In genomic region chr11:118570164-118570563, GRCm38 (mm10) we compare ENCODE assay signal across 10 mouse cellular contexts.
A peak's percentile ranks its signal among the peaks of the same experiment; 100 is the strongest.
DNase-seq lines count a peak whose midpoint lies in the region; ATAC-seq and TF ChIP-seq lines count a peak whose summit lies in the region.
"Had no signal": no experiment of that assay in that cellular context is flagged by ENCODE, and none has a peak within 500 bp of the region (broad histone marks: within the 10 kb centered on the region; RNA-seq: fewer than 3 reads in every experiment).

No protein-coding gene starts in this region.

- H3K36me3 ChIP-seq in embryonic facial prominence, embryonic 15.5 days = no peaks in the 10 kb centered on the region
- no peaks in the 10 kb centered on the region for H3K36me3 ChIP-seq in hindbrain, postnatal 0 days (ENCODE audit: insufficient read depth, low read length)
- H3K36me3 ChIP-seq in neural tube, embryonic 14.5 days (ENCODE audit: control insufficient read depth, insufficient read depth, low read length) = no peaks in the 10 kb centered on the region
- H3K36me3 ChIP-seq: liver, embryonic 15.5 days had no signal

- intact Hi-C loops in left cerebral cortex, postnatal 36 days (cut with DNase I) = loop anchor here (5.0 kb wide), 1 partner anchor 42 kb away; no protein-coding TSS in a partner anchor

- peaks cover 13% of the 10 kb centered on the region for H3K4me1 ChIP-seq in embryonic facial prominence, embryonic 15.5 days
- H3K4me1 ChIP-seq in hindbrain, postnatal 0 days (ENCODE audit: insufficient read depth, low read length) = peaks cover 5% of the 10 kb centered on the region; the same call in 1 of the 2 replicates
- H3K4me1 ChIP-seq in neural tube, embryonic 14.5 days (ENCODE audit: control insufficient read depth, insufficient read depth, low read length) = peaks cover 26% of the 10 kb centered on the region
- H3K4me1 ChIP-seq: liver, embryonic 15.5 days had no signal

- no peak overlapping the region for H3K27ac ChIP-seq in embryonic facial prominence, embryonic 15.5 days (replicated peaks)
- no peak overlapping the region; the same call in 1 of the 2 replicates for H3K27ac ChIP-seq in hindbrain, postnatal 0 days
- H3K27ac ChIP-seq in neural tube, embryonic 14.5 days (ENCODE audit: low read depth, low read length) = peak overlapping the region; percentile 35
- H3K27ac ChIP-seq: liver, embryonic 15.5 days had no signal

- peak; percentile 33 to 60 for DNase-seq in left cerebral cortex, postnatal 36 days (ENCODE audit: low spot score in 2 of 2)
- no peak for DNase-seq in left cerebral cortex, adult 8-10 months (ENCODE audit: low spot score in 2 of 2)
- no peak for DNase-seq in hindbrain, postnatal 0 days (ENCODE audit: low spot score)
- no peak for DNase-seq in ovary, adult 18-20 months (ENCODE audit: low spot score)
- no peak for DNase-seq in Muller cell, postnatal 12 days (ENCODE audit: inconsistent ontology term)
- DNase-seq in cerebellum, postnatal 14 days = no peak
- DNase-seq: thymus, postnatal 25 days had no signal

- peaks cover 87% of the 10 kb centered on the region for H3K27me3 ChIP-seq in embryonic facial prominence, embryonic 15.5 days
- peaks cover 27% of the 10 kb centered on the region for H3K27me3 ChIP-seq in hindbrain, postnatal 0 days (ENCODE audit: insufficient read depth, low read length)
- H3K27me3 ChIP-seq in neural tube, embryonic 14.5 days (ENCODE audit: control insufficient read depth, insufficient read depth, low read length) = peaks cover 22% of the 10 kb centered on the region

- WGBS in embryonic facial prominence, embryonic 15.5 days = 1% methylated on average over 27 of the region's 27 CpGs
- WGBS in hindbrain, postnatal 0 days = 2% methylated on average over 26 of the region's 27 CpGs
- under 1% methylated on average over 18 of the region's 27 CpGs for WGBS in neural tube, embryonic 14.5 days

- peak overlapping the region; percentile 25 for H3K4me3 ChIP-seq in embryonic facial prominence, embryonic 15.5 days (replicated peaks)
- peak overlapping the region; percentile 50 for H3K4me3 ChIP-seq in hindbrain, postnatal 0 days (ENCODE audit: low read length)
- H3K4me3 ChIP-seq in neural tube, embryonic 14.5 days (ENCODE audit: low read depth, low read length) = peak overlapping the region; percentile 42
- H3K4me3 ChIP-seq: liver, embryonic 15.5 days had no signal

- H3K9ac ChIP-seq in embryonic facial prominence, embryonic 15.5 days = no peak overlapping the region
- H3K9ac ChIP-seq in hindbrain, postnatal 0 days (replicated peaks; ENCODE audit: low read length) = peak overlapping the region; percentile 60
- H3K9ac ChIP-seq in neural tube, embryonic 14.5 days (replicated peaks; ENCODE audit: low read depth, low read length) = peak overlapping the region; percentile 56
- H3K9ac ChIP-seq: liver, embryonic 15.5 days had no signal

- no peaks in the 10 kb centered on the region for H3K9me3 ChIP-seq in embryonic facial prominence, embryonic 15.5 days (replicated peaks)
- no peaks in the 10 kb centered on the region for H3K9me3 ChIP-seq in hindbrain, postnatal 0 days (ENCODE audit: low read length)
- H3K9me3 ChIP-seq in neural tube, embryonic 14.5 days (ENCODE audit: control insufficient read depth, low read length) = no peaks in the 10 kb centered on the region
- H3K9me3 ChIP-seq: liver, embryonic 15.5 days had no signal

- no peak for TF ChIP-seq CTCF in hindbrain, postnatal 0 days (IDR thresholded peaks at IDR 0.05; ENCODE audit: low read depth)

- H3K4me2 ChIP-seq in embryonic facial prominence, embryonic 15.5 days (replicated peaks) = peak overlapping the region; percentile 40
- H3K4me2 ChIP-seq in hindbrain, postnatal 0 days (ENCODE audit: low read depth, low read length) = peak overlapping the region; percentile 82
- peak overlapping the region; percentile 86 for H3K4me2 ChIP-seq in neural tube, embryonic 14.5 days (ENCODE audit: low read depth, low read length)
- H3K4me2 ChIP-seq: liver, embryonic 15.5 days had no signal

- ATAC-seq in embryonic facial prominence, embryonic 15.5 days (ENCODE audit: insufficient number of reproducible peaks, low FRiP score, low TSS enrichment, low read depth) = no peak
- peak; percentile 36 for ATAC-seq in hindbrain, postnatal 0 days
- peak; percentile 16 for ATAC-seq in neural tube, embryonic 14.5 days (ENCODE audit: low read depth)

Comparison
In these comparisons a context has a peak if more than half of its experiments do, and no peak if none do; other contexts are left out.
1. DNase-seq: peak in left cerebral cortex, postnatal 36 days (2 of 2); none in left cerebral cortex, adult 8-10 months (0 of 2), hindbrain, postnatal 0 days (single experiment), ovary, adult 18-20 months (single experiment), Muller cell, postnatal 12 days (single experiment) and cerebellum, postnatal 14 days (0 of 2).
2. Peak in every context shown above with its lines, with median percentiles within 50 percentile points of each other: H3K4me2 ChIP-seq and H3K4me3 ChIP-seq.